Mouse (Mus musculus): ENCODE results near the gene Lrrc45. TPM values are rescaled to one million over a fixed set of nuclear protein-coding genes. Genes with fewer than 3 reads are reported as not detected.
"Not testable (repeated sequence)": the region's sequence is repeated elsewhere in the genome, so short reads cannot be mapped to it uniquely, and the experiment has no call there.

Gene Lrrc45
- polyA plus RNA-seq, 1 experiment from 2014 or later, result 50.4 TPM

DNA sequence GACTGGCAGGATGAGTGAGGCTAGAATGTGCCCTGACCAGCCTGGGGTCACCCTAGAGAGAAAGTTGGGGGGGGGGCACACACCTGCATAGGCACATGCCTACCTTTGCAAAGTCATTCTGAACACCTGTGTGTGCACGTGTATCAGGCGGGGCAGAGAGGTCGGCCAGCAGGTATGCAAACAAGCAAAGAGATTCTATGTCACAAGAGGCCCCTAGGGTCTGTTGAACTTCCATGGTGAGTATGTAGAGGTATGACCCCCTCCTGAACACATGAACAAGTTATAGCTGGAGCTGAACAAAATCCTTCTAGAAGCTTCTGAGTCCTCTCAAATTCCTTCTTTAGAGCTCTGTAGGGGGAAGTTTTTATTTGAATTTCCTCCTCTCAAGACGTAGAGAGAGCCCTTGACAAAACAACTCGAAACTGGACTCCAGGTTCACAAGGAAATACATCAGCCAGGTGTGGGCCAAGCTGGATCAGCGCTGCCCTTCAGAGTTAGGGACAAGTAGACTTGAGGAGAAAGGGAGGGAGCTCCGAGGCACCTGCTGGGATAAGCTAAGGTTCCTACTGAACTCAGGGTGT, 30.5 kb downstream of the Lrrc45 start:
- Histone ChIP-seq H3K4me3 (replicated peaks; ENCODE audit: low read depth, low read length) (no peak overlapping the region), H3K9me3 (ENCODE audit: control insufficient read depth, low read length) (no peaks in the 10 kb centered on the region), H3K4me1 (ENCODE audit: control insufficient read depth, insufficient read depth, low read length) (no peaks in the 10 kb centered on the region), H3K27me3 (ENCODE audit: control insufficient read depth, insufficient read depth, low read length) (no peaks in the 10 kb centered on the region), H3K36me3 (ENCODE audit: control insufficient read depth, insufficient read depth, low read length) (no peaks in the 10 kb centered on the region), H3K9ac (replicated peaks; ENCODE audit: low read length) (no peak overlapping the region), H3K27ac (replicated peaks; ENCODE audit: low read depth, low read length) (no peak overlapping the region), H3K4me2 (ENCODE audit: low read length) (no peak overlapping the region)
- DNase-seq (no peak), ATAC-seq (ENCODE audit: low FRiP score, low TSS enrichment) (no peak)
- WGBS, result 78% methylated on average over 7 of the region's 7 CpGs

GRCm38 (mm10) chr11:120747974-120748373, 34.2 kb downstream of the Lrrc45 start:
- no peak overlapping the region for H3K9ac ChIP-seq (replicated peaks; ENCODE audit: low read length)
- H3K9me3 ChIP-seq (ENCODE audit: control insufficient read depth, low read length), result no peaks in the 10 kb centered on the region
- no peak overlapping the region for H3K4me2 ChIP-seq (ENCODE audit: low read length)
- H3K4me1 ChIP-seq (ENCODE audit: control insufficient read depth, insufficient read depth, low read length), result no peaks in the 10 kb centered on the region
- DNase-seq, result no peak
- no peaks in the 10 kb centered on the region for H3K27me3 ChIP-seq (ENCODE audit: control insufficient read depth, insufficient read depth, low read length)
- no peak overlapping the region for H3K27ac ChIP-seq (replicated peaks; ENCODE audit: low read depth, low read length)
- no peaks in the 10 kb centered on the region for H3K36me3 ChIP-seq (ENCODE audit: control insufficient read depth, insufficient read depth, low read length)
- ATAC-seq (ENCODE audit: low FRiP score, low TSS enrichment), result no peak
- WGBS, result 80% methylated on average over 4 of the region's 4 CpGs
- H3K4me3 ChIP-seq (replicated peaks; ENCODE audit: low read depth, low read length), result no peak overlapping the region

DNA sequence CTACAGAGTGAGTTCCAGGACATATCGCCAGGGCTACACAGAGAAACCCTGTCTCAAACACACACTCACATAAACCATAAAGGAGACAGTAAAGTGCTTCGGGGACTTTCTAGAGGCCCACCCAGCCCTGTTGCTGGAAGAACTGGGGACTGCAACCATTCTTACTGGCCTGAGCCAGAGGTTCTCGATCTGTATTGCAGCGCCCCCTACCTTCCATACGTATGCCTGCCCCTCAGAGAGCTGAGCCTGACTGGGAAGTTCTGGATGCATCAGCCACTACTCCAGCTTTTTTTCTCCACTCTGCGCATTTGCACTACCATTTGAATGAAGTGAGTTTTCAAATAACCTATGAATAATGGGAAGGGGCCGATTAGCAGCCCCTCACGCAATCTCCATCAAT, 35.7 kb downstream of the Lrrc45 start:
- no peak overlapping the region for H3K27ac ChIP-seq (replicated peaks; ENCODE audit: low read depth, low read length)
- WGBS, result 61% methylated on average over 8 of the region's 8 CpGs
- no peak overlapping the region for H3K4me2 ChIP-seq (ENCODE audit: low read length)
- ATAC-seq (ENCODE audit: low FRiP score, low TSS enrichment) (no peak), DNase-seq (peak; percentile 25)
- H3K36me3 ChIP-seq (ENCODE audit: control insufficient read depth, insufficient read depth, low read length), result no peaks in the 10 kb centered on the region
- no peak overlapping the region for H3K4me3 ChIP-seq (replicated peaks; ENCODE audit: low read depth, low read length)
- no peaks in the 10 kb centered on the region for H3K4me1 ChIP-seq (ENCODE audit: control insufficient read depth, insufficient read depth, low read length)
- no peaks in the 10 kb centered on the region for H3K27me3 ChIP-seq (ENCODE audit: control insufficient read depth, insufficient read depth, low read length)
- H3K9me3 ChIP-seq (ENCODE audit: control insufficient read depth, low read length), result no peaks in the 10 kb centered on the region
- no peak overlapping the region for H3K9ac ChIP-seq (replicated peaks; ENCODE audit: low read length)

DNA sequence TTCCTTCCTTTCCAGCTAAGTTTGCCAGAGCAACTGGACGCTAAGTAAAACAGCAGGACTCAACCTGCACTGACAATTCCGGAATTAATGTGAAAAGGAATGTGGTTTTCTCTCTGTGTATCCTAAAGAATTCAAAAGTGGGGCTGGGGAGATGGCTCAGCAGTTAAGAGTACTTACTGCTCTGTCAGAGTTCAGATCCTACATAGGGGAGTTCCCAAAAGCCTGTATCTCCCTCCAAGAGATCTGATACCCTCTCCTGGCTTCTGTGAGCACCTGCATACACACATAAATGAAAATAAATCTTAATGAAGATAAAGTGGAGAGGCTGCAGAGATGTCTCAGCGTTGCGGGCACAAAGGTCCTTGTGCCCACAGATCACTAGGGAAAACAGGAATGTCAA, 37.9 kb downstream of the Lrrc45 start:
- no peak overlapping the region for H3K4me3 ChIP-seq (replicated peaks; ENCODE audit: low read depth, low read length)
- H3K4me1 ChIP-seq (ENCODE audit: control insufficient read depth, insufficient read depth, low read length), result no peaks in the 10 kb centered on the region
- no peak overlapping the region for H3K4me2 ChIP-seq (ENCODE audit: low read length)
- ATAC-seq (ENCODE audit: low FRiP score, low TSS enrichment) (no peak), DNase-seq (no peak)
- no peaks in the 10 kb centered on the region for H3K27me3 ChIP-seq (ENCODE audit: control insufficient read depth, insufficient read depth, low read length)
- H3K36me3 ChIP-seq (ENCODE audit: control insufficient read depth, insufficient read depth, low read length), result no peaks in the 10 kb centered on the region
- WGBS, result 72% methylated on average over 4 of the region's 4 CpGs
- no peaks in the 10 kb centered on the region for H3K9me3 ChIP-seq (ENCODE audit: control insufficient read depth, low read length)
- no peak overlapping the region for H3K9ac ChIP-seq (replicated peaks; ENCODE audit: low read length)
- no peak overlapping the region for H3K27ac ChIP-seq (replicated peaks; ENCODE audit: low read depth, low read length)

DNA sequence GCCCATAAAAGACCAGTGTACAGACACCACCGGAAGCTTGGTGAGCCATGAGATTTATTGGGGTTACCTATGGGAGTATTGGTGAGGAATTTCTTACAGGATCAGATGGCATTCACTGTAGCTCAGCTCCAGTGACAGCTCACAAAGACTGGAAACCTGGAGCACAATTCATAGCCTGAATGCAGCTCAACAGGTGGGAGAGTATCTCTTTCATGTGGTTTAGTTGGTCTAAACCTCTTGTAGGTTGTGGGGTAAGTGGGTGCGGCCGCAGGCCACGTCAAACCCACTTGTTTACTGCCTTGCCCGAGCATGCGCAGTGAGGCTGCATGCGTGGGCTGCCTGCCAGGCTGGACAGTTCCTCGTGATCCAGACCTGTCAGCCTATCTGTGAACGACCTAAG, 46.5 kb downstream of the Lrrc45 start:
- ATAC-seq (ENCODE audit: low FRiP score, low TSS enrichment), result no peak
- H3K4me2 ChIP-seq (ENCODE audit: low read length), result no peak overlapping the region
- peaks cover 3% of the 10 kb centered on the region; the same call in 1 of the 2 replicates for H3K9me3 ChIP-seq (ENCODE audit: control insufficient read depth, low read length)
- no peak overlapping the region for H3K9ac ChIP-seq (replicated peaks; ENCODE audit: low read length)
- H3K27ac ChIP-seq (replicated peaks; ENCODE audit: low read depth, low read length), result no peak overlapping the region
- peaks cover 5% of the 10 kb centered on the region; the same call in 1 of the 2 replicates for H3K27me3 ChIP-seq (ENCODE audit: control insufficient read depth, insufficient read depth, low read length)
- 94% methylated on average over 9 of the region's 9 CpGs for WGBS
- H3K4me1 ChIP-seq (ENCODE audit: control insufficient read depth, insufficient read depth, low read length), result no peaks in the 10 kb centered on the region
- no peak for DNase-seq
- no peaks in the 10 kb centered on the region for H3K36me3 ChIP-seq (ENCODE audit: control insufficient read depth, insufficient read depth, low read length)
- H3K4me3 ChIP-seq (replicated peaks; ENCODE audit: low read depth, low read length), result no peak overlapping the region

DNA sequence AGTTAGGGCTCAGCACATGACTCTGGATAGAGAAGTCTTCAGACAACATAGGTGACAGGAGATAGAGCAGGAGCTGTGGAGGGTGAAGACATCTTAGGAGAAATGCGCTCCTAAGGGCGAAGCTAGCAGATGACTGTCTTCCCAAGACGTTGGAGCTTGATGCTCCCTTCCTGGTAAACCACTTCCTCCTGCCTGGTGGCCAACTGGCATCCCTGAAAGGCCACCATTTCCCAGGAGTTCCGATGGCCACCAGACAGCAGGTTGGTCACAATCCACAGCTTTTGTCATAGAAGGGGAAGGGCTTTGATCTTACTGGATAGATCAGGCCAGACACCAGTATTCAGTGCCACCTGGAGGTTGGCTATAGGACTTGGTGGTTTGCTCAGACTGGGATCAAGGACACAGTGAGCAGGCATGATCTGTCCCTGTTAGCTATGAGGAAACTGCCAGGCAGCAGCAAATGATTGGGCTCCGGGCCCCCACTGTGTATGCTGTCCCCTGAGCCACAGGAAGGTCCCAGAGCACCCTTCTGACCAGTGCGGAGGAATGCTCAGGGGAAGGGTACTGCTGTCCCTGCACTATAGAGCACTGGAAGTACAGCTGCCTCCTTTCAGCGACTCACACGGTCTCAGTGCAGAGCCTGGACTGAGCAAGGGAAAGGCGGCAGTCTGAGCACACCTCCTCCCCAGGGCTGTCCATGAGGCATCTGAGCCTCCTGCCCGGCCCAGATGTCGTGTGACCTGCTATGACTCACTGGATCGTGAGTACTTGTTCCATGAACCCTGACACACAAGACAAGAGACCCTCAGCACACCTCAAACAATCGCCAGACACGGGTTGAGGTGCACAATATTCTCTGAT, 48.3 kb downstream of the Lrrc45 start:
- Histone ChIP-seq H3K4me1 (ENCODE audit: control insufficient read depth, insufficient read depth, low read length) (no peaks in the 10 kb centered on the region), H3K9ac (replicated peaks; ENCODE audit: low read length) (no peak overlapping the region), H3K27me3 (ENCODE audit: control insufficient read depth, insufficient read depth, low read length) (peaks cover 5% of the 10 kb centered on the region; the same call in 1 of the 2 replicates), H3K4me2 (ENCODE audit: low read length) (no peak overlapping the region), H3K4me3 (replicated peaks; ENCODE audit: low read depth, low read length) (no peak overlapping the region), H3K27ac (replicated peaks; ENCODE audit: low read depth, low read length) (no peak overlapping the region), H3K9me3 (ENCODE audit: control insufficient read depth, low read length) (peaks cover 3% of the 10 kb centered on the region; the same call in 1 of the 2 replicates), H3K36me3 (ENCODE audit: control insufficient read depth, insufficient read depth, low read length) (no peaks in the 10 kb centered on the region)
- no peak for DNase-seq
- no peak for ATAC-seq (ENCODE audit: low FRiP score, low TSS enrichment)
- 77% methylated on average over 14 of the region's 14 CpGs for WGBS

GRCm38 (mm10) chr11:120762672-120763041, 48.9 kb downstream of the Lrrc45 start, which contains the start of gene Hmga1b:
Gene Hmga1b (plus strand): TSS chr11:120762794.
- H3K36me3 ChIP-seq (ENCODE audit: control insufficient read depth, insufficient read depth, low read length); H3K27ac ChIP-seq (replicated peaks; ENCODE audit: low read depth, low read length); ATAC-seq (ENCODE audit: low FRiP score, low TSS enrichment); H3K4me3 ChIP-seq (replicated peaks; ENCODE audit: low read depth, low read length); H3K27me3 ChIP-seq (ENCODE audit: control insufficient read depth, insufficient read depth, low read length); H3K9me3 ChIP-seq (ENCODE audit: control insufficient read depth, low read length); DNase-seq; H3K4me2 ChIP-seq (ENCODE audit: low read length); H3K4me1 ChIP-seq (ENCODE audit: control insufficient read depth, insufficient read depth, low read length); H3K9ac ChIP-seq (replicated peaks; ENCODE audit: low read length): not testable (repeated sequence)
- 20% methylated on average over 14 of the region's 14 CpGs for WGBS

DNA sequence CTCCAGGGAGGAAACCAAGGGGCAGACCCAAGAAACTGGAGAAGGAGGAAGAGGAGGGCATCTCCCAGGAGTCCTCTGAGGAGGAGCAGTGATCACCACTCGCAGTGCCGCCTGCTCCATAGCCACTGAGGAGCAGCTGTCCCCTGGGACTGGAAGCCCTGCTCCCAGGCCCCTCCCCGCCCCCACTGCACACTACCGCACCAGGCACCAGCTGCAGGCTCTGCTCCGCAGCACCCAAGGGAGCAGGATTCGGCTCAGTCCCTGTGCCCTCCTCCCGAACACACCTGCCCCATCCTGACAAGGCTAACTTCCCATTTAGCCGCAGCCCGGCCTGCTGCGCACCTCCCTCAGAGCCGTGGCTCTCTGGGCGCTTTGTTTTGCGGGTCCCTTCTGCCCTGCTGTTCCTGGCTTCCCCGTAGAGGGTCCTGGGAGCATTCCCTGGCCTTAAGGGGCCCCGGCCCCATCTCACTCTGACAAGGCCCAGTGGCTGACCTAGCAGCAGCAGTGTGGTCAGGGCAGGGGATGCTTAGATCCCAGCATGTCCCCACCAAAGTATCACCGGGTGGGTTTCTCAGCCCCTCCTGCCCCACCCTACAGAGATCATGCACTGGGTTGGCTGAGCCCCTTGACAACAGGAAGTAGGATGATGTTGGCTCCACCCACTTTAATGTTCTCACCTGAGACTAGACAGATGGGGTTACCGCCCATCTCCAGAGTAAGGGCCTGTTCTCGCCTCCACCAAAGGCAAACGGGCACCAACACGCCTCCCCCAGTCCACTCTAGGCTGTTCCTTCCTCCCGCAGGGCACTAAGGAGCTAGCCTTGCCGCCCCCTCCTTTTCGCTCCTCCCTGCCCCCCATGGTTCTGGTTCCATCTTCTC, 49.6 kb downstream of the Lrrc45 start:
- H3K4me3 ChIP-seq (replicated peaks; ENCODE audit: low read depth, low read length); H3K36me3 ChIP-seq (ENCODE audit: control insufficient read depth, insufficient read depth, low read length); H3K27me3 ChIP-seq (ENCODE audit: control insufficient read depth, insufficient read depth, low read length); DNase-seq; H3K4me1 ChIP-seq (ENCODE audit: control insufficient read depth, insufficient read depth, low read length); H3K4me2 ChIP-seq (ENCODE audit: low read length); H3K9me3 ChIP-seq (ENCODE audit: control insufficient read depth, low read length); H3K9ac ChIP-seq (replicated peaks; ENCODE audit: low read length); H3K27ac ChIP-seq (replicated peaks; ENCODE audit: low read depth, low read length); ATAC-seq (ENCODE audit: low FRiP score, low TSS enrichment): not testable (repeated sequence)
- WGBS, result 6% methylated on average over 8 of the region's 23 CpGs

All from midbrain, embryonic 14.5 days (tissue).